Mouse (Mus musculus) MEL (cell line): ENCODE results near the gene Atp6v0a1. TPM values are rescaled to one million over a fixed set of nuclear protein-coding genes. Genes with fewer than 3 reads are reported as not detected.

Source experiments
- DNase-seq: peaks from one replicate; pipeline ENCODE4 v3.0.0; 2011; ENCODE audit warnings: low read depth, low spot score
- H3K27ac ChIP-seq: 2 replicates; pipeline ENCODE4 v1.5.1; 2012; ENCODE audit warnings: low read depth, mild to moderate bottlenecking, control low read depth, low read length, moderate library complexity; ENCODE audit not compliant: control insufficient read depth
- H3K27me3 ChIP-seq, 2 experiments: fragments of 150-350 bp in 1 of 2; sonication (generic) in 1 of 2; 2 replicates each; pipeline ENCODE4 v1.6.1; 2012; ENCODE audit warnings: low read length in 2 of 2, mild to moderate bottlenecking in 2 of 2, improper control_type of control experiment in 1 of 2, moderate library complexity in 1 of 2; ENCODE audit not compliant: insufficient read depth in 2 of 2, control insufficient read depth in 1 of 2
- H3K36me3 ChIP-seq, 2 experiments: 2 replicates each; pipeline ENCODE4 v1.6.1; 2012 to 2014; ENCODE audit warnings: low read length in 2 of 2, improper control_type of control experiment in 1 of 2, inconsistent platforms in 1 of 2, mild to moderate bottlenecking in 1 of 2; ENCODE audit not compliant: insufficient read depth in 2 of 2, control insufficient read depth in 1 of 2
- H3K4me1 ChIP-seq, 2 experiments: fragments of 150-350 bp in 1 of 2; sonication (generic) in 1 of 2; 2 replicates each; pipeline ENCODE4 v1.6.1; 2012; ENCODE audit warnings: low read length in 2 of 2, improper control_type of control experiment in 1 of 2, mild to moderate bottlenecking in 1 of 2; ENCODE audit not compliant: insufficient read depth in 2 of 2, control insufficient read depth in 1 of 2
- H3K4me3 ChIP-seq, 2 experiments: fragments of 150-350 bp in 1 of 2; sonication (generic) in 1 of 2; 2 replicates each; pipeline ENCODE4 v1.5.1; 2012; ENCODE audit warnings: low read depth in 2 of 2, low read length in 2 of 2, mild to moderate bottlenecking in 2 of 2, moderate library complexity in 2 of 2, control low read depth in 1 of 2, improper control_type of control experiment in 1 of 2; ENCODE audit not compliant: control insufficient read depth in 1 of 2, insufficient read depth in 1 of 2
- H3K79me2 ChIP-seq: 2 replicates; pipeline ENCODE4 v1.6.1; 2012; ENCODE audit warnings: mild to moderate bottlenecking, low read length, moderate library complexity; ENCODE audit not compliant: control insufficient read depth, poor library complexity, insufficient read depth
- H3K9ac ChIP-seq: 2 replicates; pipeline ENCODE4 v1.6.1; 2012; ENCODE audit warnings: low read depth, mild to moderate bottlenecking, control low read depth, low read length, moderate library complexity; ENCODE audit not compliant: control insufficient read depth, poor library complexity, severe bottlenecking
- H3K9me3 ChIP-seq: fragments of 150-350 bp; sonication (generic); replicated peaks from 2 replicates; pipeline ENCODE4 v1.6.1; 2012; ENCODE audit warnings: mild to moderate bottlenecking, low read length, improper control_type of control experiment, moderate library complexity; ENCODE audit not compliant: insufficient read depth
- CHD1 ChIP-seq: IDR thresholded peaks from 2 replicates; pipeline ENCODE4 v1.6.1; 2012; ENCODE audit warnings: low read depth, mild to moderate bottlenecking, inconsistent platforms, low read length, improper control_type of control experiment
- CHD2 ChIP-seq: IDR thresholded peaks from 2 replicates; pipeline ENCODE4 v1.6.1; 2011; ENCODE audit warnings: low read length, improper control_type of control experiment
- CTCF ChIP-seq, 3 experiments: IDR thresholded peaks in 2 of 3; conservative IDR thresholded peaks in 1 of 3; 2 replicates each; pipeline ENCODE4 v1.5.1; 2011 to 2012; ENCODE audit warnings: low read length in 3 of 3, low read depth in 2 of 3, mild to moderate bottlenecking in 2 of 3, improper control_type of control experiment in 1 of 3, inconsistent platforms in 1 of 3, mixed read lengths in 1 of 3, moderate library complexity in 1 of 3; ENCODE audit not compliant: control insufficient read depth in 1 of 3, insufficient read depth in 1 of 3, poor library complexity in 1 of 3, severe bottlenecking in 1 of 3
- ELF1 ChIP-seq: IDR thresholded peaks from 2 replicates; pipeline ENCODE4 v1.6.1; 2014; ENCODE audit warnings: low read depth, mild to moderate bottlenecking, inconsistent platforms, low read length, improper control_type of control experiment, moderate library complexity
- EP300 ChIP-seq, 2 experiments: IDR thresholded peaks; 2 replicates each; pipeline ENCODE4 v1.6.1; 2011; ENCODE audit warnings: improper control_type of control experiment in 2 of 2, low read length in 2 of 2, low read depth in 1 of 2, mild to moderate bottlenecking in 1 of 2
- JUND ChIP-seq: IDR thresholded peaks from 2 replicates; pipeline ENCODE4 v1.6.1; 2011; ENCODE audit warnings: low read depth, mild to moderate bottlenecking, improper control_type of control experiment, low read length
- KAT2A ChIP-seq: conservative IDR thresholded peaks from 2 replicates; pipeline ENCODE4 v1.6.1; 2012; ENCODE audit warnings: low read depth, low read length, improper control_type of control experiment, inconsistent platforms
- MAFK ChIP-seq: IDR thresholded peaks from 2 replicates; pipeline ENCODE4 v1.6.1; 2011; ENCODE audit warnings: low read depth, mild to moderate bottlenecking, low read length, improper control_type of control experiment, borderline replicate concordance
- MAZ ChIP-seq: IDR thresholded peaks from 2 replicates; pipeline ENCODE4 v1.6.1; 2012; ENCODE audit warnings: low read depth, mild to moderate bottlenecking, inconsistent platforms, low read length, improper control_type of control experiment
- MXI1 ChIP-seq: IDR thresholded peaks from 2 replicates; pipeline ENCODE4 v1.6.1; 2011; ENCODE audit warnings: mild to moderate bottlenecking, low read depth, low read length, improper control_type of control experiment
- MYB ChIP-seq: IDR thresholded peaks from 2 replicates; pipeline ENCODE4 v1.6.1; 2011; ENCODE audit warnings: mild to moderate bottlenecking, low read depth, low read length, improper control_type of control experiment
- NELFE ChIP-seq: IDR thresholded peaks from 2 replicates; pipeline ENCODE4 v1.6.1; 2011; ENCODE audit warnings: low read depth, low read length, improper control_type of control experiment
- POLR2AphosphoS2 ChIP-seq: IDR thresholded peaks from 2 replicates; pipeline ENCODE4 v1.6.1; 2011; ENCODE audit warnings: low read length, improper control_type of control experiment
- POLR2AphosphoS5 ChIP-seq: IDR thresholded peaks from 2 replicates; pipeline ENCODE4 v1.6.1; 2012; ENCODE audit warnings: low read depth, borderline replicate concordance, mild to moderate bottlenecking, inconsistent platforms, low read length, moderate library complexity, mixed read lengths
- SIN3A ChIP-seq: IDR thresholded peaks from 2 replicates; pipeline ENCODE4 v1.6.1; 2012; ENCODE audit warnings: low read length, improper control_type of control experiment, inconsistent platforms
- SMC3 ChIP-seq: IDR thresholded peaks from 2 replicates; pipeline ENCODE4 v1.6.1; 2011; ENCODE audit warnings: low read depth, low read length, improper control_type of control experiment
- TAL1 ChIP-seq: IDR thresholded peaks from 2 replicates; pipeline ENCODE4 v1.6.1; 2012; ENCODE audit warnings: mild to moderate bottlenecking, inconsistent platforms, low read length, moderate library complexity, mixed read lengths
- TBP ChIP-seq: IDR thresholded peaks from 2 replicates; pipeline ENCODE4 v1.8.0; 2011; ENCODE audit warnings: low read depth, low read length, improper control_type of control experiment
- TCF12 ChIP-seq: IDR thresholded peaks from 2 replicates; pipeline ENCODE4 v1.6.1; 2014; ENCODE audit warnings: low read depth, mild to moderate bottlenecking, inconsistent platforms, low read length, improper control_type of control experiment, moderate library complexity
- USF1 ChIP-seq: IDR thresholded peaks from 2 replicates; pipeline ENCODE4 v1.6.1; 2014; ENCODE audit warnings: low read depth, mild to moderate bottlenecking, inconsistent platforms, low read length, improper control_type of control experiment, moderate library complexity
- ZKSCAN1 ChIP-seq: IDR thresholded peaks from 2 replicates; pipeline ENCODE4 v1.6.1; 2012; ENCODE audit warnings: low read depth, mild to moderate bottlenecking, inconsistent platforms, low read length, improper control_type of control experiment, moderate library complexity
- ZNF384 ChIP-seq: IDR thresholded peaks from 2 replicates; pipeline ENCODE4 v1.6.1; 2012; ENCODE audit warnings: low read depth, mild to moderate bottlenecking, inconsistent platforms, low read length, improper control_type of control experiment
- polyA plus RNA-seq, 2 experiments: library from polyadenylated mRNA; stranded (reverse) in 1 of 2; unstranded in 1 of 2; fragments of >175 nt in 1 of 2; fragments of >200 nt in 1 of 2; gene quantifications; 2 replicates each; pipeline versions ENCODE4 v1.2.1 to v1.2.4; 2012; ENCODE audit warnings: low replicate concordance in 2 of 2, low read depth in 1 of 2; ENCODE audit not compliant: insufficient read length in 2 of 2, insufficient read depth in 1 of 2, missing spikeins in 1 of 2
- total RNA-seq: library from RNA; depleted of rRNA; stranded (reverse); fragments of 300-350 nt; gene quantifications from 2 replicates; pipeline ENCODE4 v1.2.3, GENCODE M21; 2012

Atp6v0a1 gene
- total and polyA plus RNA-seq, 3 experiments = 12.8 to 23.2 TPM; not detected in 1

DNA sequence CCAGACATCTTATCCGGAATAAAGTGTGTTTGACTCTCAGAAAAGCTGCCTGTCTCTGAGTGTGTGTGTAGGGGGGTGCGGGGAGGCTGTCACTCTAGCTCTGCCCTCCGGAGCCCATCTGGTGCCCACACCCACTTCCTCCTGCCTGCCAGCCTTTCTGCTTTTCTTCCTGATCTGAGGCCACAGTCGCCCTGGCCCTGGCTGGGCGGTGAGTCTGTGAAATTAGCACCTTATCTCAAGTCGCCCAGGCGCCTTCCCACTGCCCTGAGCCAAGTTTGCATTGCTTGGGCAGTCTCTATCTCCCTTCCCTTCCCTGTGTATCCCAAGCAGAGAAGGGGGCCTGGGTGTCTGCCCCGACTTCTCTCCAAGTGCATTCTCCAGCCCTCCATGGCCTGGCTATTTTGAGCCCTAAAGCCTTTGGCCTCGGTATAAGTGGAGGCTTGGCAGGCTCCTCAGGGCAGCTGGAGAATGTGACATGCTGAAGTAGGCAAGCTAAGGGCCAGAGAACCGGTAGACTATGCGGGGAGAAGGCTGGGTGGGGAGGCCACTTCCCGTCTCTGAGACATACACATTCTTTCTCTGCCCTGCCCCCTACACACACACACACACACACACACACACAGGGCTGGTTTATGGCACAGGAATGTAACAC is 54.5 kb downstream of the Atp6v0a1 start (continued):
- TF ChIP-seq TAL1 (peak; percentile 96), MXI1 (peak; percentile 47; the same call in 1 of the 2 replicates), SMC3 (peak; percentile 2; the same call in 1 of the 2 replicates), EP300 (IDR thresholded peaks at IDR 0.05; ENCODE audit: low read depth in 1 of 2, low read length in 2 of 2) (peak; percentile 92 to 93)

- H3K36me3 ChIP-seq = peaks cover 0 to 22% of the 10 kb centered on the region in 2 experiments; a peak in 2 of 4 replicates
- H3K9ac ChIP-seq = no peak overlapping the region
- TF ChIP-seq TAL1 (no peak), TCF12 (no peak), MYB (no peak), ZKSCAN1 (no peak), SMC3 (no peak), MAFK (no peak), POLR2AphosphoS2 (no peak), SIN3A (no peak), ELF1 (no peak), KAT2A (no peak), ZNF384 (no peak), CHD1 (no peak), JUND (no peak), CHD2 (no peak), POLR2AphosphoS5 (no peak), TBP (no peak), NELFE (no peak), CTCF (IDR thresholded peaks at IDR 0.05 in 2 of 3, conservative IDR thresholded peaks at IDR 0.05 in 1 of 3; ENCODE audit: control insufficient read depth in 1 of 3, insufficient read depth in 1 of 3, low read depth in 2 of 3, low read length in 3 of 3, poor library complexity in 1 of 3, severe bottlenecking in 1 of 3) (no peak), MAZ (no peak), USF1 (no peak)
- peak overlapping the region; percentile 67; the same call in 1 of the 2 replicates for H3K27ac ChIP-seq
- H3K27me3 ChIP-seq = no peaks in the 10 kb centered on the region
- no peaks in the 10 kb centered on the region for H3K79me2 ChIP-seq
- H3K9me3 ChIP-seq = no peaks in the 10 kb centered on the region
- no peak overlapping the region for H3K4me3 ChIP-seq
- DNase-seq = no peak
- peaks cover 14 to 28% of the 10 kb centered on the region in 2 experiments for H3K4me1 ChIP-seq
Measured at GRCm38 (mm10) chr11:101064462-101064861, 55.2 kb downstream of the Atp6v0a1 start.
